Mouse (Mus musculus) kidney, adult 2 months (tissue): ENCODE measurements around the gene Ahnak2. TPM values are rescaled to one million over a fixed set of nuclear protein-coding genes. Genes with fewer than 3 reads are reported as not detected.

Experiments used
- DNase-seq: peaks from one replicate; pipeline ENCODE4 v3.0.0; 2021
- H3K27ac ChIP-seq: fragments of 200-500 bp; 2 replicates; pipeline ENCODE4 v1.5.1; 2012; ENCODE audit warnings: low read depth, low read length, control low read depth, inconsistent platforms; ENCODE audit not compliant: insufficient read depth
- H3K27me3 ChIP-seq: fragments of 200-500 bp; replicated peaks from 2 replicates; pipeline ENCODE4 v1.6.1; 2012; ENCODE audit warnings: mild to moderate bottlenecking, moderate library complexity, low read length, inconsistent platforms; ENCODE audit not compliant: control insufficient read depth, insufficient read depth
- H3K36me3 ChIP-seq: fragments of 200-500 bp; 2 replicates; pipeline ENCODE4 v1.6.1; 2012; ENCODE audit warnings: mild to moderate bottlenecking, moderate library complexity, low read length, inconsistent platforms; ENCODE audit not compliant: control insufficient read depth, insufficient read depth
- H3K4me1 ChIP-seq: fragments of 200-500 bp; 2 replicates; pipeline ENCODE4 v1.6.1; 2011; ENCODE audit warnings: low read length; ENCODE audit not compliant: control insufficient read depth, insufficient read depth
- H3K4me3 ChIP-seq: fragments of 200-500 bp; 2 replicates; pipeline ENCODE4 v1.5.1; 2011; ENCODE audit warnings: mild to moderate bottlenecking, low read depth, low read length, control low read depth; ENCODE audit not compliant: insufficient read depth
- CTCF ChIP-seq: fragments of 200-500 bp; conservative IDR thresholded peaks from 2 replicates; pipeline ENCODE4 v1.5.1; 2011; ENCODE audit warnings: low read depth, mild to moderate bottlenecking, control low read depth, low read length, moderate library complexity, mixed read lengths; ENCODE audit not compliant: insufficient read depth, insufficient read length
- POLR2A ChIP-seq: fragments of 200-500 bp; IDR thresholded peaks from one replicate; pipeline ENCODE4 v1.6.1; 2011; ENCODE audit warnings: low read depth, low read length, control low read depth
- WGBS: fragments of 180-500 bp; shearing (Covaris S2); methylation state at CpG from one replicate; pipeline ENCODE4 v1.1.7; 2018; 5-methylcytosine and 5-hydroxymethylcytosine counted together
- polyA plus RNA-seq: library from polyadenylated mRNA; depleted of rRNA; stranded (reverse); fragments of >200 nt; gene quantifications from 2 replicates; pipeline ENCODE4 v1.2.3, GENCODE M21; 2012

Ahnak2 gene
- polyA plus RNA-seq, 1 experiment = 0.70 TPM

DNA sequence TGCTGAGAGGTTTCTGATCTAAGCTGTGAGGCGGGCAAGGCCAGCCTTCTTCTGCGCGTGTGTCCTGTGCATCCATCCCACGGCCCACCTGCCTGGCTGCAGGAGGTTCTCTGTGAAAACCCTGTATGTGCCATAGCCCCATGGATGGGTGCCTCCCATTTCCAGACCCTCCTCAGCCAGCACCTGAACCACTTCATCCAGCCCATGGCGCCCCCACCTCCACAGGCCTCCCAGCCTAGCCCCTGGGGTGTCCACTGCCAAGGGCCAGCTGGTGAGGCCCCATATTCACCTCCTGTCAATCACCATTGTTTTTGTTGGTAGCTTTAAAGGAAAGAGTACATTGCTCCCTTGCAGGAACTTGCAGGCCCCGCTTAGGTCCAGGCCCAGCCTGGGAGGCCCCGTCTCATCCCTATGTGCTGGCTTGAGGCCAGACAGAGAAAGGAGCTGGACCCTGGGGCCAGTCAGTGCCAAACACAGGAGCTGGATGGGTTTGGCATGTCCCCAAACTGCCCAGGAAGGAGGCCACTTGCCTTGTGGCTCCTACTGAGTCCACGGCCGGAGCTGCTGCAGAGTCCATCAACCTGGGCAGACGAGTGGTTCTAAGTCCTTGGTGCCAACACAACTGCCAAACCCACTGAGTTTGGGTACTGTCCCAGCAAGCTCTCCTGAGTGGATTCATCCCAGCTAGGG lies 57.4 kb downstream of the Ahnak2 start:
- no peak for TF ChIP-seq POLR2A
- no peak for TF ChIP-seq CTCF
- WGBS = 83% methylated on average over 10 of the region's 10 CpGs

DNA sequence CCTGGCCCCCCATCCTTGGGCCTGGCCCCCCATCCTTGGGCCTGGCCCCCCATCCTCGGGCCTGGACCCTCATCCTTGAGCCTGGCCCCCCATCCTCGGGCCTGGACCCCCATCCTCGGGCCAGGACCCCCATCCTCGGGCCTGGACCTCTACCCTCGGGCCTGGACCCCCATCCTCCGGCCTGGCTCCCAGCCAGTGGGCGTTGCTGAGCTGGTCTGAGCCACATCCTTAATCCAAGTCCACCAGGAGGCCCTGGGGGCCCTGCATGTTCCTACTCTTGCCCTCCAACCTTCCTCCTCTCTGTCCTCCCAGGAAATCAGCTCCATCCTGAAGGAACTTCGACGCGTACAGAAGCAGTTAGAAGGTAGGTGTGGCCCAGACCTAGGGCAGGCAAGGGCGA lies 58.2 kb downstream of the Ahnak2 start:
- no peaks in the 10 kb centered on the region; the same call in 1 of the 2 replicates for H3K36me3 ChIP-seq
- no peak overlapping the region for H3K4me3 ChIP-seq
- 84% methylated on average over 11 of the region's 11 CpGs for WGBS
- no peak for DNase-seq
- no peaks in the 10 kb centered on the region for H3K27me3 ChIP-seq
- no peak for TF ChIP-seq CTCF
- no peak for TF ChIP-seq POLR2A
- H3K27ac ChIP-seq = no peak overlapping the region
- H3K4me1 ChIP-seq = no peaks in the 10 kb centered on the region

More for the DNA sequence above, 57.4 kb downstream of the Ahnak2 start:
- H3K4me3 ChIP-seq = no peak overlapping the region
- DNase-seq = peak; percentile 63
- no peaks in the 10 kb centered on the region; the same call in 1 of the 2 replicates for H3K36me3 ChIP-seq
- no peaks in the 10 kb centered on the region for H3K4me1 ChIP-seq
- H3K27me3 ChIP-seq = no peaks in the 10 kb centered on the region
- H3K27ac ChIP-seq = no peak overlapping the region

DNA sequence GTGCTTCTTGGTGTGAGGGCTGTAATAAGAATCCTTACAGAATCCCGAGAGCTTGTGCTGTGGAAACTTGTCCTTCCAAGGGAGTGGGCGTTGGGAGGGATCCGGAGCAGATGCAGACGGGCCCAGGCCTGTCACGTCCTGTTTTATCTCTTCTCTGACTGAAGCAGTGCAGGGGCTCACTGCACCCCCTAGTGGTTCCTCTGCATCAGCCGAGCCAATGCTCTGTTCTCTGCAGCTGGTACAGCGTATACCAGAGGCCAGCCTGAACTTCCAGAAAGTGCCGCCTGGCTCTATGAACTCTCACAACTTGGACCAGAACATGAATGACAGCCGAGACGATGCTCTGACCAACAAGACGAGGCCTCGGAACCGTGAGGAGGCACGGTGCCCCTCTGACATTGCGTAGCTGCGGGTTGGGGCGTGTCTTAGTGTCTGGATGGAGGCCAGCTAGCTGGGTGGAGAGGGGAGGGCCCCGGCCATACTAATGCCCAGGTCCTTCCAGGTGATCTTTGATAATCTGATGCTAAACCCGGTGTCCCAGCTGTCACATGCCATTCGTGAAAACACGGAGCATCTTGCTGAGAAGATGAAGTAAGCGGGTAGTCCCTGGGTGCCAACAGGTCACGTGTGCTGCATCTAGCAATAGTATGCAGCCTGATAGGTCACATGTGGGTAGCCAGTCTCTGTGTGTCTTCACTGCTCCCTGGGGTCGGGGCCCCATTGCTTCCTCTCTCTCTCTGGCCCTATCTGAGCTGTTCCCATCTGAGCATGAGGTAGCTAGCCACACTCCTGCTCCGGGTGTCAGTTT lies 59.1 kb downstream of the Ahnak2 start:
- Histone ChIP-seq H3K4me3 (no peak overlapping the region), H3K27ac (no peak overlapping the region), H3K36me3 (peaks cover 3% of the 10 kb centered on the region; the same call in 1 of the 2 replicates), H3K4me1 (no peaks in the 10 kb centered on the region), H3K27me3 (no peaks in the 10 kb centered on the region)
- TF ChIP-seq CTCF (peak; percentile 81), POLR2A (no peak)
- WGBS = 41% methylated on average over 25 of the region's 25 CpGs
- peak; percentile 81 for DNase-seq

DNA sequence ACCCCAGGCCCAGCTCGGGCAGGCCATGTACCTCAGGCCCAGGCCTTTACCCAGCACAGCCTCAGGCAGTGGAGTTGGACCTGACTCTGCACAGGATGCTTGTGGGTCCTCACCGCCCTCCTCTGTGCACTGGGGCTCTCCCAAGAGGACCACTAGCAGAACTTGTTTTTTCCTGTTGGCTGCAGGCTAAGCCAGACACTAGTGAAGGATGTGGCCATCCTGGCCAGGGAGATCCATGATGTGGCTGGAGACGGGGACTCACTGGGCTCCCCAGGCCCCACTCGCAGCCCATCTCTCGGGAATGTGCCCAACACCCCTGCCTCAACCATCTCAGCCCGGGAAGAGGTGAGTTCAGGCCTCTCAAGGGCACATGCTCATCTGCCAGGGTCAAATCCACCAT lies 59.7 kb downstream of the Ahnak2 start:
- Histone ChIP-seq H3K36me3 (peaks cover 3% of the 10 kb centered on the region; the same call in 1 of the 2 replicates), H3K27ac (no peak overlapping the region), H3K4me3 (no peak overlapping the region), H3K4me1 (0 out of 2 replicates have a peak, but pooled peaks cover 2% of the 10 kb centered on the region), H3K27me3 (no peaks in the 10 kb centered on the region)
- 55% methylated on average over 6 of the region's 6 CpGs for WGBS
- TF ChIP-seq CTCF = no peak
- no peak for TF ChIP-seq POLR2A
- DNase-seq = no peak

DNA sequence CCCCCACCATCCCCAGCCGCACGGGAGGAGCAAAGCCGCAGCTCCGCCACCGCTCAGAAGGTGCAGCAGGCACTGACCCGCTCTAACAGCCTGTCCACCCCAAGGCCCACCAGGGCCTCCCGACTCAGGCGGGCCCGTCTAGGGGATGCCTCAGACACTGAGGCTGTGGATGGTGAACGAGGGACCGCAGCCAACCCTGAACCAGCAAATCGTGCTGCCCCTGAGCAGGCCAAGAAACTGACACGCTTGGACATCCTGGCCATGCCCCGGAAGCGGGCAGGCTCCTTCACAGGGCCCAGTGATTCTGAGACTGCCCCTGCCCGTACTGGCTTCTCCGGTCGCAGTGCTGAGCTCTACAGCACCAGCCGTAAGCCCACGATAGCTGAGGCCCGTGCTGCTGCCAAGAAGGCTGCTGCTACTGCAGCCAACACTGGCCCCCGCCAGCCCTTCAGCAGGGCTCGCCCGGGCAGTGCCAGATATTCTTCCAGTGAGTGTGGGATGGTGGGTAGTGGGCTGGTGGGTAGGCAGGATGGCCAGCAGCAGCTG lies 63.4 kb downstream of the Ahnak2 start:
- Histone ChIP-seq H3K36me3 (peaks cover 10% of the 10 kb centered on the region), H3K4me3 (no peak overlapping the region), H3K27me3 (no peaks in the 10 kb centered on the region), H3K4me1 (peaks cover 2% of the 10 kb centered on the region; the same call in 1 of the 2 replicates), H3K27ac (no peak overlapping the region)
- TF ChIP-seq CTCF = no peak
- no peak for TF ChIP-seq POLR2A
- no peak for DNase-seq
- WGBS = 90% methylated on average over 24 of the region's 24 CpGs

DNA sequence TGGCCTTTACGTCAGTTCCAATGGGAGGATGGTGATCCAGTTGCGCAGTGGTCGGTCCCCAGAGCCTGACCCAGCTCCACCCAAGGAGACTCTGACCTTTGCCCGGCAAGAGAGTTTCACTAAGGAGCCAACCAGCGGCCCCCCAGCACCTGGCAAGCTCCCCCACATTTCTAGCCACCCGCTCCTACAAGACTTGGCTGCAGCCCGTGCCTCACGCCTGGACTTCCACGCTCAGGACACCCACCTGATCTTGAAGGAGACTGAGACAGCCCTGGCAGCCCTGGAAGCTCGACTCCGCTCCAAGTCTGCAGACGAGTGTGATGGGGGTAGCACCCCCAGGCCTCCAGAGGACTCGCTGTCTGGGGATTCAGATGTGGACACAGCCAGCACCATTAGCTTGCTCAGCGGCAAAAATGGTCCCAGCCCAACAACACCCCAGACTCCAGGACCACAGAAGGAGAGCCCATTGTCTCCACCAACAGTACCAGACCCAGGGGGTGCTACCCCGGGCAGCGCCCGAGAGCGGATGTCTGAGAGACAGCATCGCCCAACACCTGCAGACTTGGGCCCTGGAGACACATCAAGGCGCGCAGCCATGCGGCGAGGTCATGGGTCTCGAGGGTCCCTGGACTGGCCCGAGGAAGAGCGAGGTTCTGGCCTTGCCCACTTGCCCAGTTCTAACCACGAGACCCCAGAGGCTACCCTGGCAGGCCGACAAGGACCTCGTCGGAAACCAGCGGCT lies 64.0 kb downstream of the Ahnak2 start:
- Histone ChIP-seq H3K4me3 (no peak overlapping the region), H3K27ac (no peak overlapping the region), H3K27me3 (no peaks in the 10 kb centered on the region), H3K4me1 (peaks cover 2% of the 10 kb centered on the region; the same call in 1 of the 2 replicates), H3K36me3 (peaks cover 10% of the 10 kb centered on the region)
- peak; percentile 53 for DNase-seq
- TF ChIP-seq CTCF (no peak), POLR2A (no peak)
- WGBS = 81% methylated on average over 31 of the region's 31 CpGs
